ENCODE assay signal across 8 mouse cellular contexts in genomic region chr6:91712855-91713331, GRCm38 (mm10). TPM values are rescaled to one million over a fixed set of nuclear protein-coding genes. Genes with fewer than 3 reads are reported as not detected.
A peak's percentile ranks its signal among the peaks of the same experiment; 100 is the strongest.
DNase-seq lines count a peak whose midpoint lies in the region; ATAC-seq and TF ChIP-seq lines count a peak whose summit lies in the region.

No protein-coding gene starts in this region.

- peaks cover 21% of the 10 kb centered on the region for H3K4me1 ChIP-seq in heart, adult 2 months (ENCODE audit: control insufficient read depth, insufficient read depth, low read length)
- H3K4me1 ChIP-seq in megakaryocyte, embryonic 14.5 days: peaks cover 85% of the 10 kb centered on the region

- no peak overlapping the region for H3K4me3 ChIP-seq in heart, adult 2 months
- no peak overlapping the region for H3K4me3 ChIP-seq in left cerebral cortex, adult 2 months
- peak overlapping the region; percentile 87 for H3K4me3 ChIP-seq in megakaryocyte, embryonic 14.5 days (replicated peaks)

- H3K79me2 ChIP-seq in heart, adult 2 months (replicated peaks; ENCODE audit: control insufficient read depth, insufficient read depth, low read length): no peaks in the 10 kb centered on the region

- peaks cover 19% of the 10 kb centered on the region for H3K36me3 ChIP-seq in heart, adult 2 months (ENCODE audit: control insufficient read depth, insufficient read depth, low read length)
- H3K36me3 ChIP-seq in megakaryocyte, embryonic 14.5 days (replicated peaks; ENCODE audit: low read length): peaks cover 65% of the 10 kb centered on the region

- H3K9ac ChIP-seq in heart, adult 2 months (ENCODE audit: low read depth, low read length): no peak overlapping the region

- 47% methylated on average over 10 of the region's 10 CpGs for WGBS in heart, adult 2 months

- H3K9me3 ChIP-seq in megakaryocyte, embryonic 14.5 days: peaks cover 5% of the 10 kb centered on the region; the same call in 1 of the 2 replicates

- intact Hi-C loops in heart, adult 2 months (cut with DNase I): no loop called here
- intact Hi-C loops in left cerebral cortex, adult 2 months (cut with DNase I): no loop called here

- H3K27me3 ChIP-seq in heart, adult 2 months (ENCODE audit: control insufficient read depth, insufficient read depth, low read length): no peaks in the 10 kb centered on the region
- no peaks in the 10 kb centered on the region for H3K27me3 ChIP-seq in megakaryocyte, embryonic 14.5 days (replicated peaks)

- peak; percentile 41; the same call in 1 of the 2 replicates for TF ChIP-seq EP300 in heart, adult 2 months (IDR thresholded peaks at IDR 0.05; ENCODE audit: insufficient read depth, low read depth, low read length)

- ATAC-seq in common myeloid progenitor, adult 5-6 weeks (replicated peaks; ENCODE audit: low read depth, poor library complexity, severe bottlenecking): peak; percentile 93
- ATAC-seq in erythroid progenitor cell, adult 5-6 weeks (replicated peaks; ENCODE audit: low FRiP score, poor library complexity, severe bottlenecking): no peak

- no peak for TF ChIP-seq CTCF in heart, adult 2 months (IDR thresholded peaks at IDR 0.05)
- TF ChIP-seq CTCF in left cerebral cortex, adult 2 months (IDR thresholded peaks at IDR 0.05): no peak

- DNase-seq in spleen, adult 18-20 months: peak; percentile 24 to 38
- DNase-seq in spleen, adult 12 weeks (ENCODE audit: low spot score): no peak
- DNase-seq in heart, adult 2 months: peak; percentile 62 to 81
- peak; percentile 41 to 63 for DNase-seq in left cerebral cortex, adult 2 months (ENCODE audit: extremely low spot score in 1 of 2, low spot score in 2 of 2)
- peak; percentile 63 to 65 for DNase-seq in spleen, postnatal 36 days (ENCODE audit: low spot score in 2 of 2)

- H3K27ac ChIP-seq in heart, adult 2 months: peak overlapping the region; percentile 43
- H3K27ac ChIP-seq in left cerebral cortex, adult 2 months: peak overlapping the region; percentile 78

- TF ChIP-seq POLR2A in heart, adult 2 months (IDR thresholded peaks at IDR 0.05; ENCODE audit: insufficient read depth, low read depth, low read length): no peak

RNA-seq across cellular contexts. Expression of gene Slc6a6, which starts 29.0 kb away (rescaled TPM):
- total RNA-seq in common myeloid progenitor, adult 5-6 weeks (2017): 30.3 and 37.1 TPM in 2 replicates
- total RNA-seq in heart, adult 2 months (2021): 10 to 100 TPM; 56.4 to 96.9 TPM
- polyA plus RNA-seq in heart, adult 2 months (2012; rRNA removed): 86.2 and 118 TPM in 2 replicates
- total RNA-seq in left cerebral cortex, adult 2 months (2021): 100 to 1,000 TPM; 127 to 147 TPM
- 20.6 and 27.7 TPM in 2 replicates for polyA plus RNA-seq in megakaryocyte, embryonic 14.5 days (2012; ENCODE audit: insufficient read depth, low replicate concordance)
- total RNA-seq in erythroid progenitor cell, adult 5-6 weeks (2015; ENCODE audit: low replicate concordance): 25.6 and 25.9 TPM in 2 replicates
- total RNA-seq in erythroid progenitor cell, adult 5-6 weeks (2017; ENCODE audit: low replicate concordance): 9.8 and 10.9 TPM in 2 replicates
